Mouse (Mus musculus) kidney, embryonic 16.5 days (tissue): Measurements from ENCODE around the gene Psmb2. TPM values are rescaled to one million over a fixed set of nuclear protein-coding genes. Genes with fewer than 3 reads are reported as not detected.
A peak's percentile ranks its signal among the peaks of the same experiment; 100 is the strongest.

Experiments
- ATAC-seq: fragments of 200-750 bp; cut with Nextera tagmentation; 2 replicates; pipeline ENCODE4 v1.8.0; 2017; ENCODE audit warnings: moderate TSS enrichment; ENCODE audit not compliant: low FRiP score, low TSS enrichment
- H3K27ac ChIP-seq: fragments of 300-500 bp; sonication (generic); 2 replicates; pipeline ENCODE4 v1.5.1; 2014; ENCODE audit warnings: low read length
- H3K27me3 ChIP-seq: fragments of 300-500 bp; sonication (generic); 2 replicates; pipeline ENCODE4 v1.6.1; 2014; ENCODE audit warnings: low read length, control low read depth, mixed read lengths; ENCODE audit not compliant: insufficient read depth
- H3K36me3 ChIP-seq: fragments of 300-500 bp; sonication (generic); 2 replicates; pipeline ENCODE4 v1.6.1; 2014; ENCODE audit warnings: low read length, control low read depth, mixed read lengths; ENCODE audit not compliant: insufficient read depth
- H3K4me1 ChIP-seq: fragments of 300-500 bp; sonication (generic); 2 replicates; pipeline ENCODE4 v1.6.1; 2014; ENCODE audit warnings: low read length, control low read depth, mixed read lengths; ENCODE audit not compliant: insufficient read depth
- H3K4me2 ChIP-seq: fragments of 300-500 bp; sonication (generic); replicated peaks from 2 replicates; pipeline ENCODE4 v1.6.1; 2014; ENCODE audit warnings: low read depth, low read length
- H3K4me3 ChIP-seq: fragments of 300-500 bp; sonication (generic); 2 replicates; pipeline ENCODE4 v1.5.1; 2014; ENCODE audit warnings: mild to moderate bottlenecking, low read length
- H3K9ac ChIP-seq: fragments of 300-500 bp; sonication (generic); replicated peaks from 2 replicates; pipeline ENCODE4 v1.6.1; 2014; ENCODE audit warnings: low read length
- H3K9me3 ChIP-seq: fragments of 300-500 bp; sonication (generic); 2 replicates; pipeline ENCODE4 v1.6.1; 2016; ENCODE audit warnings: low read length, control low read depth
- WGBS: fragments of 180-500 bp; shearing (Covaris S2); extraction: QIAGEN DNeasy Blood & Tissue Kit; methylation state at CpG from one replicate; pipeline ENCODE4 v1.1.7; 2014; 5-methylcytosine and 5-hydroxymethylcytosine counted together
- polyA plus RNA-seq: library from polyadenylated mRNA; unstranded; fragments of >200 nt; fragmentation: Nextera tagmentation; extraction: Ambion mirVana; gene quantifications from 2 replicates; pipeline ENCODE4 v1.2.1, GENCODE M21; 2015

Gene Psmb2
- polyA plus RNA-seq, 1 experiment from 2014 or later = 483 TPM

- no peaks in the 10 kb centered on the region for H3K9me3 ChIP-seq
- peaks cover 13% of the 10 kb centered on the region; the same call in 1 of the 2 replicates for H3K4me1 ChIP-seq
- H3K9ac ChIP-seq = no peak overlapping the region
- H3K4me3 ChIP-seq = no peak overlapping the region
- peaks cover 47% of the 10 kb centered on the region for H3K27me3 ChIP-seq
- ATAC-seq = no peak
- no peak overlapping the region for H3K4me2 ChIP-seq
- peaks cover 11% of the 10 kb centered on the region for H3K36me3 ChIP-seq
- 24% methylated on average over 10 of the region's 10 CpGs for WGBS
- H3K27ac ChIP-seq = no peak overlapping the region
Observed at GRCm38 (mm10) chr4:126739966-126740676, 62.7 kb downstream of the Psmb2 start.

GRCm38 (mm10) chr4:126741448-126741847, 64.0 kb downstream of the Psmb2 start:
- Histone ChIP-seq H3K9ac (0 out of 2 replicates have a peak overlapping the region, but pooled peaks have one; percentile 10), H3K4me2 (0 out of 2 replicates have a peak overlapping the region, but pooled peaks have one; percentile 11), H3K4me1 (no peaks in the 10 kb centered on the region), H3K4me3 (no peak overlapping the region), H3K9me3 (no peaks in the 10 kb centered on the region), H3K36me3 (peaks cover 21% of the 10 kb centered on the region), H3K27ac (no peak overlapping the region), H3K27me3 (peaks cover 34% of the 10 kb centered on the region)
- peak; percentile 72; the same call in 1 of the 2 replicates for ATAC-seq
- WGBS = 4% methylated on average over 12 of the region's 12 CpGs

- peaks cover 29% of the 10 kb centered on the region for H3K36me3 ChIP-seq
- no peak for ATAC-seq
- no peak overlapping the region for H3K27ac ChIP-seq
- 57% methylated on average over 2 of the region's 2 CpGs for WGBS
- H3K4me2 ChIP-seq = no peak overlapping the region
- H3K9me3 ChIP-seq = no peaks in the 10 kb centered on the region
- H3K9ac ChIP-seq = no peak overlapping the region
- H3K4me1 ChIP-seq = no peaks in the 10 kb centered on the region
- H3K27me3 ChIP-seq = peaks cover 19% of the 10 kb centered on the region
- H3K4me3 ChIP-seq = no peak overlapping the region
Observed at GRCm38 (mm10) chr4:126742976-126743375, 65.5 kb downstream of the Psmb2 start.

GRCm38 (mm10) chr4:126743713-126744112, 66.3 kb downstream of the Psmb2 start:
- Histone ChIP-seq H3K27me3 (peaks cover 12% of the 10 kb centered on the region; the same call in 1 of the 2 replicates), H3K9ac (no peak overlapping the region), H3K9me3 (no peaks in the 10 kb centered on the region), H3K4me3 (no peak overlapping the region), H3K4me2 (no peak overlapping the region), H3K36me3 (peaks cover 31% of the 10 kb centered on the region), H3K4me1 (no peaks in the 10 kb centered on the region), H3K27ac (no peak overlapping the region)
- ATAC-seq = no peak
- WGBS = 23% methylated on average over 11 of the region's 11 CpGs

DNA sequence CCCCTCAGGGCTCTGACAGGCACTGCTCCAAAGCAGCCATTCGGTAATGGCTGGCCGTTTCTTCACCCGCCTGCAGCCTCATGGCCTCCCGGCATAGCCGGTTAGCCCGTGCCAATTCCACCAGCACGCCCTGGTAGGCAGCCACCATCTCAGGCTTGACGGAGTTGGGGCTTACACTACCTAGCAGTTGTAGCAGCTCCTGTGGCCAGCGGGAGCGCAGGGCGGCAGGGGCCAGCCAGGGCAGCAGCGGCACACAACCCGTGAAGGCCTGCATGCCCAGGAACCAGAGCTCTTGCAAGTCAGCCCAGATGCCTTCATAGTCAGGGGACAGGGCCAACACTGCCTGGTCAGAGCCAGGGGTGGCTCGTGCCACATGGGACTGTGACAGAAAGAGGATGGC, 67.4 kb downstream of the Psmb2 start:
- H3K4me2 ChIP-seq = no peak overlapping the region
- peaks cover 41% of the 10 kb centered on the region for H3K36me3 ChIP-seq
- no peaks in the 10 kb centered on the region for H3K4me1 ChIP-seq
- H3K27ac ChIP-seq = no peak overlapping the region
- WGBS = 94% methylated on average over 14 of the region's 14 CpGs
- no peak for ATAC-seq
- H3K9me3 ChIP-seq = no peaks in the 10 kb centered on the region
- H3K27me3 ChIP-seq = peaks cover 2% of the 10 kb centered on the region; the same call in 1 of the 2 replicates
- H3K4me3 ChIP-seq = no peak overlapping the region
- no peak overlapping the region for H3K9ac ChIP-seq

DNA sequence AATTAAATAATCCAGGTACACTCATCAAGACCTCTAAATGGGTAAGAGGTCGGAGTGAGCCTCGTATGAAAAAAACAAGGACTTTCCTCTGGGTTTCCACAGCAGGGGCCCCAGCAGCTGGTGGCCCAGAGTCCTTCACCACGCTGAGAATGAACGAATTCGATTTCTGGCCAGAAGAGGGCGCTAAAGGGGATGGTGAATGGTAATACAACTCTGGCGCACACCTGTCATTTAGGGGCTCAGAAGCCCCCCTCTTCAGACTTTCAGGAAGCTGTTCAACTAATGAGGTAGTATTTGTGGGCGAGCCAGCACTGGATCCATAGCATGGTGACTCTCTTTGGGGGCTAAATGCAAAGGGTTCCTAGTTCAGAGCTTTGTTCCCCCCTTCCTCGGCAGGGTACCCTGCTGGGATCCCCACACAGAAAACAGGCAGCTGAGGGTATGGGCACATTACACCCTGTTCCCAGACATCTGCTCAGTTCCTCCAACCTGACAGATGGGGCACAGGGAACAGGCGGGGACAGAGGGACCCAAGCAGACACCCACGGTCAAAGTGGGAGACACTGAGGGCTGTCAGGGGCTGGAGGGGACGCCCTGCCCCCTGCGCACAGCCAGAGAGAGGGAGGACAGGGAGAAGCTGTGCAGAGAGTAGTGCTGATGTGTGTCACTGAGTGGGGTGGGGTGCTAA, 68.2 kb downstream of the Psmb2 start:
- no peaks in the 10 kb centered on the region for H3K4me1 ChIP-seq
- no peak for ATAC-seq
- H3K4me2 ChIP-seq = no peak overlapping the region
- no peak overlapping the region for H3K27ac ChIP-seq
- H3K9ac ChIP-seq = no peak overlapping the region
- H3K36me3 ChIP-seq = peaks cover 47% of the 10 kb centered on the region
- H3K9me3 ChIP-seq = no peaks in the 10 kb centered on the region
- 47% methylated on average over 13 of the region's 13 CpGs for WGBS
- 0 out of 2 replicates have a peak, but pooled peaks cover 2% of the 10 kb centered on the region for H3K27me3 ChIP-seq
- H3K4me3 ChIP-seq = no peak overlapping the region

DNA sequence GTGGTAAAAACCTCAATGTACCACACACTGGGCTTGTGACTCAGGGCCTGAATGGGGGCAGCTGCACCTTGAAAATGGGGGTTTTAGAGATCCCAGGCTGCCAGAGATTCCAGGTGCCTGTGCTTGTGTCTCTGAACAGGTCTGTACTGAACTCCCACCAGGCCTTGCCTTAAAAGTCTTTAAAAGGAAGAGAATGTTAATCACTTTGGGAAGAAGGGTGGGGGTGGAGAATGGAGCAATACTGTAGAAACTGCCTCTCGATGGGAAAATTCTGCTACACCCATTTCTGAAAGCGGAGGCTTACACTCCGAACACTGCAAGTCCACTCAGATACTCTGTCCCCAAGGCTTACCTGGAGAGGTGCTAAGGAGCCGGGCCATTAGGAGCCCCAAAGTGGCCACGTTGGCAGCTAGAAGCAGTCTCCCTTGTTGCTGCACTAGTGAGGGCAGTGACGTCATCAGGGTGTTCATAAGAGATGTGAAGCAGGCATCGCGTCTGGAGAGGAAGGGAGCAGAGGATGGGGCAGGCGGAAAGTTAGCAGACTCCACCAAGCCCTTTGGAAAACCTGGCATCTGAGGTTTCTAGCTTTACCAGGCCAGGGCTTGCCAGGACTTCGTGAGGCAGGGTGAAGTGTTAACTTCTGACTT, 68.9 kb downstream of the Psmb2 start:
- ATAC-seq = no peak

DNA sequence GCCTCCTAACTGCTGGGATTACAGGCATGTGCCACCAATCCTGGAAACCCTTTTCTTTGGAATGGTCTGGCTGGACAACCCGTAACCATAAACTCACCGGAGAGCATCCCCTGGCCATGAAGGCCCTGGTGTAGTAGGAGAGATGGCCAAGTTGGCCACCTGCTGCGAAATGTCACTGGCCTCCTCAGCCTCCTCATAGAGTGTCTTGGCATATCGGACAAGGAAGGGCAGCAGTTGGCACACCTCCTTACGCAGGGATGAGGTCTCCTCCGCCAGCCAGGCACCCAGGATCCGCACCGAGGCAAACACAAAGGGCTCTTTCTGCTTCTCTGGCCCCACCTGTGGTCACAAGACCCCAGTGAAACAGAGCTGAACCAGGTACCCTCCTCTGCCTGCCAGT, 71.0 kb downstream of the Psmb2 start:
- Histone ChIP-seq H3K9ac (no peak overlapping the region), H3K27ac (no peak overlapping the region), H3K36me3 (peaks cover 47% of the 10 kb centered on the region), H3K9me3 (no peaks in the 10 kb centered on the region), H3K4me2 (no peak overlapping the region), H3K4me3 (no peak overlapping the region), H3K27me3 (no peaks in the 10 kb centered on the region), H3K4me1 (peaks cover 15% of the 10 kb centered on the region)
- no peak for ATAC-seq
- 95% methylated on average over 8 of the region's 8 CpGs for WGBS

More for the DNA sequence above, 68.9 kb downstream of the Psmb2 start:
- H3K36me3 ChIP-seq = peaks cover 47% of the 10 kb centered on the region
- no peak overlapping the region for H3K4me3 ChIP-seq
- no peak overlapping the region for H3K27ac ChIP-seq
- 83% methylated on average over 10 of the region's 10 CpGs for WGBS
- no peak overlapping the region for H3K4me2 ChIP-seq
- H3K9me3 ChIP-seq = no peaks in the 10 kb centered on the region
- no peaks in the 10 kb centered on the region for H3K27me3 ChIP-seq
- H3K4me1 ChIP-seq = peaks cover 5% of the 10 kb centered on the region; the same call in 1 of the 2 replicates
- H3K9ac ChIP-seq = no peak overlapping the region

DNA sequence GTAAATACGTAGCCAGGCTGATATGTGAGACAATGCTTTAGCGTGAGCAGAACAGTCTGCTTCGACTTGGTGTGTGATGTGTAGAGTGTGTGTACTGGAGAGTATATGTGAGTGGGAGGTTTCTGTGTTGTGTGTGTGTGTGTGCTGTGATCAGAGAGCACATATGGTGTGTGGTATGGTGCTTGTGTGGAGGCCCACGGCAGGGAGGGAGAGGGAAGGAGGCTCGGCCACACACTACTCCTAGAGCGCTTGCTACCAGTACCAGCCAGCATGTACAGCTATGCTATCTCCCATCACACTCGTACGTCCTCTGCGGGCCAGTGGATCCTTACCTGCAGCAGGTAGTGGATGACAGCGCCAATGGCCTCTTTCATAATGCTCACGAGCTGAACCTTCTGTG, 72.1 kb downstream of the Psmb2 start:
- no peak overlapping the region for H3K27ac ChIP-seq
- no peak overlapping the region for H3K9ac ChIP-seq
- H3K4me2 ChIP-seq = no peak overlapping the region
- H3K27me3 ChIP-seq = no peaks in the 10 kb centered on the region
- H3K9me3 ChIP-seq = no peaks in the 10 kb centered on the region
- H3K4me3 ChIP-seq = no peak overlapping the region
- peaks cover 41% of the 10 kb centered on the region for H3K36me3 ChIP-seq
- peaks cover 20% of the 10 kb centered on the region for H3K4me1 ChIP-seq
- 83% methylated on average over 11 of the region's 11 CpGs for whole genome bisulfite sequencing
- no peak for ATAC-seq
